Mouse (Mus musculus) large intestine, adult 2 months (tissue): Measurements from ENCODE around the gene Krtap3-1. TPM values are rescaled to one million over a fixed set of nuclear protein-coding genes. Genes with fewer than 3 reads are reported as not detected.
A peak's percentile ranks its signal among the peaks of the same experiment; 100 is the strongest.
"Not testable (repeated sequence)": the region's sequence is repeated elsewhere in the genome, so short reads cannot be mapped to it uniquely, and the experiment has no call there.

Experiments used
- DNase-seq: peaks from one replicate; pipeline ENCODE4 v3.0.0-alpha.2; 2012; ENCODE audit warnings: low read depth, low spot score
- WGBS: fragments of 180-500 bp; shearing (Covaris S2); methylation state at CpG from one replicate; pipeline ENCODE4 v1.1.7; 2018; 5-methylcytosine and 5-hydroxymethylcytosine counted together
- polyA plus RNA-seq: library from polyadenylated mRNA; depleted of rRNA; stranded (reverse); fragments of >200 nt; gene quantifications from 2 replicates; pipeline ENCODE4 v1.2.3, GENCODE M21; 2012; rRNA removed

The Krtap3-1 gene
- polyA plus RNA-seq: 0.30 and 0.55 TPM in 2 replicates

DNA sequence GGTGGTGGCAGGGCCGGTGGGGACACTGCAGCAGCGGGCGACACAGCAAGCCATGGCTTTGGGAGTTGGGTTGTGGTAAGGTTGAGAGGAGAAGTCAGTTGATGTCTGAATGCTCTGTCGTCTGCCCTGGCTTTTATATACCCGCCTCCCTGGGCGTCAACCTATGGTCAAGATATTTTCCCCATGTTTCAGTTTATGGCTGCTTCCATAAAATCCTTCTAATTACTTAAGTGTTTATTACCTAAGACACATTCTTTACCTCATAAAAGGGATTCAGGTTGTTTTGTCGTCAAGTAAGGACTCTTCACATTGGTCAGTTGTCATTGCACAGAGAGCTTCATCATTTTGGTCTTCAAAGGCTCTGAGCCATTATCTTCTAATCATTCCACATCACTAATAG is at the start of gene Krtap3-1:
Krtap3-1 (minus strand) TSS at position 101 of the 400 bp plus-strand sequence.
- peak; percentile 27 for DNase-seq
- WGBS: 40% methylated on average over 7 of the region's 7 CpGs

DNA sequence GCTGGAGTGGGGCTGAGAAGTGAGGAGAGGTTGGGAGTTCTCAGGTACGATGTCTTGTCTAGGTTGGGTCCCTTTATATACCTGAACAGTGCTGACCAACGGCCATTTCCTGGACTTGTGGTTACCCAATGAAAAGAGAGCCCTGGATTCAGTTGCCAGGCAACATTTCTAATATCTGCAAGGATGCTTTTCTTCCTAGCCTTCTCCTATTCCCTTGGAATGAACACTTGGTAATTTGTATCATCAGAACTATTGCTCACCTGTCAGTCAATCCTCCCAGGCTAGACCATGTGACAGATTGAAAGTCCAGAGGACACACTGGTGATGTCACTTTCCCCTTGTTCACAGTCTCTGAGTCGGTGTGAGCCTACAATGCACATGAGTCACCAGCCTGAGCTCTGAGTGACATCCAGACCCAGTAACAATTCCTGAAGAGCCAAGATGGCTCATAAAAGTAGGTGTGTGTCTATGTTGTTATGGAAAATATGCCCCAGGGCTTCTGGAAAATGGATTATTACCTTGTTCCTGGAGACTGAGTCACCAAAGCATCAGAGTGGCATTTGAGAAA is 48.5 kb upstream of the Krtap3-1 start, which contains the start of gene Krtap2-4:
Krtap2-4 (minus strand) TSS at position 51 of the 568 bp plus-strand sequence.
- DNase-seq: peak; percentile 31

DNA sequence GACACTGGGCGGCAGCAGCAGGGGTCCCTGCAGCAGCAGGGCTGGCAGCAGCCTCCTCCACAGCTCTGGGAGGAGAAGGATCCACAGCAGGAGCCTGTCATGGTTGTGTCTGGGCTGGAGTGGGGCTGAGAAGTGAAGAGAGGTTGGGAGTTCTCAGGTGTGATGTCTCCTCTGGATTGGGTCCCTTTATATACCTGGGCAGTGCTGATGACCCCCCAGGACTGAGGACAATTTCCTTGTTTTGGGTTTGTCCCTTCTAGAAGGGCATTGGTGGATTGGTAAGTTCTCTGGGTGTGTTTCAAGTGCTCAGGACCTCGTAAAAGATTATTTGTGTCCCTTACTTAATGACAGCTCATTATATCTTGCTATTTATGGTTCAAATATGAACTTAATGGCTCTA is 43.7 kb upstream of the Krtap3-1 start, which contains the start of gene Gm11937:
Gm11937 (minus strand) TSS at position 101 of the 400 bp plus-strand sequence.
- not testable (repeated sequence) for DNase-seq
- 44% methylated on average over 1 of the region's 2 CpGs for WGBS

More for the DNA sequence above, 48.5 kb upstream of the Krtap3-1 start, which contains the start of gene Krtap2-4:
- WGBS: 42% methylated on average over 3 of the region's 3 CpGs

DNA sequence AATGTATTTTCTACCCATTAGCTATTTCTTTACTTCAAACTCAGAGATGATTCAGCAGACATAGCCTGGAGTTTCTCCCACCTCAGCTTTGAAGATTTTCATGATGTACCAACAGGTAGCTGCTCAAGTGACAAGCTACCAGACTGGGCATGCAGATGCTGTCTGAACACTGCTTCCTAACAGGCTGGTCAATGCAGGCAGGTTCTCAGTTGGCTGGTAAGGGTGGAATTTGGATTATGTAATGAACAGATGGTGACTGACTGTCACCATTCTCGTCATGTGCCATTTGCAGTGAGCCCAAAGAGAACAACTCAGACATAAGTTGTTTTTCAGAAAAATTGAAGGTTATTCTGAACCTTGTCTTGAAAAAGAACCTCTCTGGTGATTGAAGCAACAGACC is 42.7 kb upstream of the Krtap3-1 start:
- DNase-seq: no peak
- WGBS: 76% methylated on average over 1 of the region's 1 CpGs

DNA sequence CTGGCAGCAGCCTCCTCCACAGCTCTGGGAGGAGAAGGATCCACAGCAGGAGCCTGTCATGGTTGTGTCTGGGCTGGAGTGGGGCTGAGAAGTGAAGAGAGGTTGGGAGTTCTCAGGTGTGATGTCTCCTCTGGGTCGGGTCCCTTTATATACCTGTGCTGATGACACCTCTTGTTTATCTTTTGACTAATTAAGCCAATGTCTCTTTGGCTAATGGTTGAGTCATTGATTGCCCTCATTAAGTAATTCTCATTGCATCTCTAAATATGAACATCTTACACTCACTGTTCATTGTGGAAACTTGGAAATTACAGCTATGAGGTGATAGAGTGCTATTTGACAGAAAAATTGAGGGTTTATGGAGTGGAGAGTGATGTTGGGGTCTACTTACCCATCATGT is 36.8 kb upstream of the Krtap3-1 start, which contains the start of gene Gm11938:
Gm11938 (minus strand) TSS at position 101 of the 400 bp plus-strand sequence.
- WGBS: 22% methylated on average over 1 of the region's 1 CpGs
- DNase-seq: not testable (repeated sequence)

DNA sequence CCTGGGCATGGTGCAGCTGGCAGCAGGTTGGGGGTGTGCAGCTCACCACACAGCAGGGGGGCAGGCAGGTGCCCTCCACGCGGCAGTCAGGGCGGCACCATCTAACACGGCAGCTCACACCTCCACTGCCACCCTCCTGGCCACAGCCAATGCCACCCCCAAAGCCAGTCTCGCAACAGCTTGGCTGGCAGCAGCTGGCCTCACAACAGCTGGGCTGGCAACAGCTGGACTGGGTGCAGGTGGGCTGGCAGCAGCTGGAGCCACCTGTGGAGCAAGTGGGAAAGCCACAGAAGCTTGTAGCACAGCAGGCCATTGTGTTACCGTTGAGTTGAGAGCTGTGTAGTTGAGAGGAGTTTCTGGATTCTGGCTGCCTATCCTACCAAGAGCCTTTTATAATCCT is 31.3 kb upstream of the Krtap3-1 start, which contains the start of gene Krtap9-3:
Krtap9-3 (minus strand) TSS at position 364 of the 400 bp plus-strand sequence.
- DNase-seq: not testable (repeated sequence)
- WGBS: 74% methylated on average over 6 of the region's 6 CpGs

DNA sequence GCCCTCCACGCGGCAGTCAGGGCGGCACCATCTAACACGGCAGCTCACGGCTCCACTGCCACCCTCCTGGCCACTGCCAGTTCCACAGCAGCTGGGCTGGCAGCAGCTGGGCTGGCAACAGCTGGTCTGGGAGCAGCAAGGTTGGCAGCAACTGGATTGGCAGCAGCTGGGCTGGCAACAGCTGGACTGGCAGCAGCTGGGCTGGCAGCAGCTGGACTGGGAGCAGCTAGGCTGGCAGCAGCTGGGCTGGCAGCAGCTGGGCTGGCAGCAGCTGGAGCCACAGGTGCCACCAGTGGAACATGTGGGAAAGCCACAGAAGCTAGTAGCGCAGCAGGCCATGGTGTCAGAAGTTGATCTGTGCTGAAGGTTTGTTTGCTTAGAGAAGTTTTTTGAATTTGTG is 24.6 kb upstream of the Krtap3-1 start, which contains the start of gene Krtap1-3:
Krtap1-3 (minus strand) TSS at position 359 of the 400 bp plus-strand sequence.
- 68% methylated on average over 6 of the region's 6 CpGs for WGBS

DNA sequence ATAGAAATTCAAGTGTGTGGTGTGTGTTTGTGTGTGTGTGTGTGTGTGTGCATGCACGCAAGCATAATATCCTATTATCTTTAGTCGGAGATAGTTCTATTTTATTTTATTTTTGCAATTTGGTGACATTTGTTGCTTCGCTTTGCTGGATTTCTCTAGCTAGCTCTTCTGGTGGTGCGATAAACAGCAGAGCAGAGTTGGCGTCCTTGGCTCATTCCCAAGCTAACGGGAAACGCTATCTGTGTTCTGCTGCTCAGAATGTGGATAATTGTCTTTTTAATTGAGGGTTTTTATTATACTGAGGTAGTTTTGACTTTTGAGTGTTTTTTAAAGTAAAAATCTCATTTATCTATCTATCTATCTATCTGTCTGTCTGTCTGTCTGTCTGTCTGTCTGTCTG is 18.7 kb upstream of the Krtap3-1 start:
- no peak for DNase-seq
- 78% methylated on average over 7 of the region's 7 CpGs for whole genome bisulfite sequencing

More for the DNA sequence above, 24.6 kb upstream of the Krtap3-1 start, which contains the start of gene Krtap1-3:
- DNase-seq: no peak

DNA sequence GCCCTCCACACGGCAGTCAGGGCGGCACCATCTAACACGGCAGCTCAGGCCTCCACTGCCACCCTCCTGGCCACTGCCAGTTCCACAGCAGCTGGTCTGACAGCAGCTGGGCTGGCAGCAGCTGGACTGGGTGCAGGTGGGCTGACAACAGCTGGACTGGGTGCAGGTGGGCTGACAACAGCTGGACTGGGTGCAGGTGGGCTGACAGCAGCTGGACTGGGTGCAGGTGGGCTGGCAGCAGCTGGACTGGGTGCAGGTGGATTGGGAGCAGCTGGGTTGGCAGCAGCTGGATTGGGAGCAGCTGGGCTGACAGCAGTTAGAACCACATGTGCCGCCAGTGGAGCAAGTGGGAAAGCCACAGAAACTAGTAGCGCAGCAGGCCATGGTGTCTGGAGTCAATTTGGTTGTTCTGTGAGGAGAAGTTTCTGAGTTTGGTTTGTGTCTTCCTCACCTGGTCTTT is 16.8 kb upstream of the Krtap3-1 start, which contains the start of gene Krtap1-4:
Krtap1-4 (minus strand) TSS at position 410 of the 460 bp plus-strand sequence.
- no peak for DNase-seq
- 68% methylated on average over 5 of the region's 5 CpGs for WGBS

DNA sequence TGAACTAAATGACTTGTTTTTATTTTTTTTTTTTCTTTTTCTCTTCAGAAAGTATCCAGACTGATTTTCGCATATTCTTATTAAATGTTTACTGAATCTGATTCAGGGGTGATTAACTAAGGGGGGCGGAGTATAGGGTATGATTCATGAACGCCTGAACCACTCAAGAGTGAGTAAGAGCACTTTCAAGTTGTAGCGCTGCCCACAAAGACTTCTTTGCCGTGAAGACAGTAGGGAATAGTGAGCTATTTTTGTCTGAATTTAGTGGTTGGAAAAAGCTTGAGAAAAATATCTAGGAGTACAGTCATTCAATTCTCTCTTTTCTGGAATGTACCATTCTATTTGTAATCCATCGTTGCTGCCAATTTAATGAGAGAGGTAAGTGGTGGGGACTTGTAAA is 15.1 kb upstream of the Krtap3-1 start:
- WGBS: 73% methylated on average over 6 of the region's 6 CpGs

DNA sequence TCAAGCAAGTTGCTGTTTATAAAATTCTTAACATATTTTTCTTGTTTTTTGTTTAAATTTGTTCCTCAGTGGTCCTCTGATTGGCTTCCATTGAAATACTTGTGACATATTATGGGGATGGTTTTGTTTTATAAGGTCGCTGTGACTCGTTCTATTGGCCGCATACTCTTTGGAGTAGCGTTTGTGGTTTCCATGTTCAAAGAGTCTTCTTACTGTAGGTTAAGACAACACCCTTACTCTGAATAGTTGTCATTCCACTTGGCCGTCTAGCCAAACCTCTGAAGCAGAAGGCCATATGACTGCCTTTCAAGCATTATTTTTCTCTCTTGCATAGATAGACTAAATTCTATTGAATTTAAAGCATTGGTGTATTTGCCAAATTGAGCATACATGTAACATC is 14.6 kb upstream of the Krtap3-1 start:
- WGBS: 82% methylated on average over 5 of the region's 5 CpGs
- DNase-seq: no peak

More for the DNA sequence above, 15.1 kb upstream of the Krtap3-1 start:
- no peak for DNase-seq

DNA sequence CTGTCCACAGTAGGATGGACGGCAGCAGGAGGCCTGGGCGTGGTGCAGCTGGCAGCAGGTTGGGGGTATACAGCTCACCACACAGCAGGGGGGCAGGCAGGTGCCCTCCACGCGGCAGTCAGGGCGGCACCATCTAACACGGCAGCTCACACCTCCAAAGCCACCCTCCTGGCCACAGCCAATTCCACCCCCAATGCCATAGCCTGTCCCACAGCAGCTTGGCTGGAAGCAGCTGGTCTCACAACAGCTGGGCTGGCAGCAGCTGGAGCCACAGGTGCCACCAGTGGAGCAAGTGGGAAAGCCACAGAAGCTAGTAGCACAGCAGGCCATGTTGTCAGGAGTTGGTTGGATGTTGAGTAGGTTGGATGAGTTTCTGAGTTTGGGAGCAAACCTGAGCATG is 14.2 kb upstream of the Krtap3-1 start, which contains the start of gene Krtap1-5:
Krtap1-5 (minus strand) TSS at position 381 of the 400 bp plus-strand sequence.
- DNase-seq: no peak
- WGBS: 80% methylated on average over 6 of the region's 6 CpGs

DNA sequence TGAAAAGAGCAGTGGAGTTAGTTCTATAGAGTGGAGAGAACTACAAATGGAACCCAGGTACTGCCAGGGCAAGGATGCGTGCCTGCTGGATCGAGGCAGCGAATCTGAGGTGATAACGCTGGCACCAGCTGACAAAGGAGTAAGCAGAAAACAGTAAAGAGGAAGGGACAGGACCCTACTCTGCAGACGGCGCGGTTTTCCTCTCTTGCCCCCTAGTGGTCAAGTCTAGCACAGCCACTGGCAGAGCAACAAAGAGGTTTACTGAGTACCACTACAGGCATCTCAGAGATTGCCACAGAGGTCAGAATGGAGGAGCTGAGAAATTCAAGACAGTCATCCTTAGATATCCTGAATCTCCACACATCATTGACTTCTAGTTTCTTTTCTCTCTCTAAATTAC is 7.7 kb upstream of the Krtap3-1 start:
- WGBS: 2% methylated on average over 7 of the region's 7 CpGs
- DNase-seq: peak; percentile 33

DNA sequence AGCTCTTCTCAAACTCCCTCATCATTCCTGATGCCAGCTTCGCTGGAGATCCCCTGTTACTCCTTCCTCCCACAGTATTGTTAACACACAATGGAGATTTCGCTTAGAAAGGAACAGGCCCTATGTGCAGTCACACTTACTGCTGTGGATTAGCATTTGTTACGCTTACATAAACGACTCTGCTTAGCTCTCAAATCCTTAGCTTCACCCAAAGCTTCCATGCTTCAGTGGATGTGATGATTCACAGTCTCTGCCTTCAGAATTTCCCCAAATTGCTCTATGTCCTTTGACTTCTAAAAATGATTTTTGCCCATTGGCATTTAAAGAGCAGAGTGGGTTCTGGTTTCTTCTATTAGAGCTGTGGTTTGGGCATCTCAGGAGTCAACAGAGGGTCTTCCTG is 6.7 kb upstream of the Krtap3-1 start:
- no peak for DNase-seq
- 72% methylated on average over 4 of the region's 4 CpGs for WGBS

DNA sequence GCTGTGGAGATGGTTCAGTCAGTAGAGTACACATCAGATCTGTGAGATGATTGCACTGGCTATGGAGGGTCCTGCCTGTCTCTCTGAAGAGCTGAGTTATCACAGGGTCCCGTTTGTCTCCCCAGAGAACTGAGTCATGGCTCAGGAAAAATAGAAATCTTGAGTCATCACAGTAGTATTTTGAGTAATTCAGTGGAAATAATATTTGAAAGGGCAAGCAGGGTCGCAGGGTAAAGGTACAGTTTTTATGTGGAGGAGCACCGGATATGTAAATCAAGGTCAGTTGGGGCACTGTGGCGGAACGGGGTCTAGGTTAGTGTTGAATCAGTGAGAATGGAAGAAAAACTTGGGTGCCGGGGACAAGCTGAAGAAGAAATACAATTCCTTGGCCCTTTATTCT is 3.9 kb downstream of the Krtap3-1 start:
- DNase-seq: no peak
- 82% methylated on average over 6 of the region's 6 CpGs for WGBS

DNA sequence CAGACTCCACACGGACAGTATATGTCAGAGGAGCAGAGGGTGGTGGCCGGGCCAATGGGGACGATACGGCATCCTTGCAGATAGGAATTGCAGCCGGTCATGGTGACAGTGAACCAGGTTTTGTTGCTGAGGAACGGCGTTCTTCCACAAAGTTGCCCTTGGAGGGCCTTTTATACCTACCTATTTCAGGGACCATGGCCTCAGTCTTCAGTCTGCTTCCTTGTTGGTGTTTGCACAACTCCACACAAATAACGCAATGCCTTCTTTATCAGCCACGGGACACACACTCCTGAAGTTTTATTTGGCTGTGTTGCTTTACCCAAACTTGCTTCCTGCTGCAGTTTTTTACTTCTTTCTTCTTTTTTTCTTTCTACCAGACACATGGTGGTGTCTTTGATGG is 7.1 kb downstream of the Krtap3-1 start, which contains the start of gene Gm11939:
Gm11939 (minus strand) TSS at position 101 of the 400 bp plus-strand sequence.
- 39% methylated on average over 9 of the region's 9 CpGs for WGBS
- DNase-seq: no peak

DNA sequence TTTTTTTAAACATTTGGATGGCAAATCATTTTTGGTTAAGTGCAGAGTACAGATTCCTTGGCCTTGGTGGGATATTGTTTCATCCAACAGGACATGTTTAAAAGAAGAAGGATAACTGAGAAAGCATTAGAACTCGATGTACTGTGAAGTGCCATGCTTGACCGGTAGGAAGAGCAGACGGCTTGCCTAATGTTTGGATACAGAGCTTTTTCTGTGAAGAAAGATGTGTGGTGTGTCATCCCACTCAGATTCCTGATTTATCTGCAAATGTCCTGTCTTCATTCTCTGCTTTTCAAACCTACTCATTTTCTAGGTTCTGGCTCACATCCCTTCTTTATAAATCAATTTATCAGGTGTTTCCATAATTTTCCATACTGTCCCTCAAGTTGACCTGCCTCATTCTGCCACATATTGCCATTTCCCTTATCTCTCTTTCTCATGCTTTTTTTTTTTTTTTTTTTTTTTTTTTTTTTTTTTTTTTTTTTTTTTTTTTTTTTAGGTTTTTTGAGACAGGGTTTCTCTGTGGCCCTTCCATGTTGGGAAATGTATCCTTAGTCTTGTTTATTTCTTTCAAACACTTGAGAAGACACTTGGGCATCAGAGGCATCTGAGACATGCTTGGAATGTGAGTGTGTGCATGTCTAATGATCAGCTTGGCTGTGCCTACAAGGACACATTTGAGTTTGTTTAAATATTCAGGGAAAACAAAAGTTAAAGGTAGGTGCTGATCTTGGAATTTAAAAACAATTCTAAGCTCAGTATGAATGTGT is 8.3 kb downstream of the Krtap3-1 start:
- 81% methylated on average over 3 of the region's 3 CpGs for WGBS
- no peak for DNase-seq

DNA sequence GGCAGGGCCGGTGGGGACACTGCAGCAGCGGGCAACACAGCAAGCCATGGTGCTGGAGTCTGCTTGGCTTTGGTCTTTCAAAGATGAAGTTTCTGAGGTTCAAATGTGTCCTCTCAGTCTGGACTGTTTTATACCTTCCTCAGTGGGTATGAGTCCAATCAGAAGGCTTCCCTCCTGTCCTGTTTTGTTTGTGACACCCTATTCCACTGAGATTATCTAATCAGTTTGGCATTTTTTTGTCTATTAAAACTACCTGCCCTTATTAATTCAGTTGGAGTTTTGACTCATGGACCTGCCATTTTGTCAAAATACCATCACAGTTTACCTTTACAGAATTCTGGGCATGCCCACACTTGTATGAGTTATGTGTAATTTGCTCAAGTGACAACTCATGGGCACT is 9.7 kb downstream of the Krtap3-1 start, which contains the start of gene Krtap3-2:
Krtap3-2 (minus strand) TSS at position 101 of the 400 bp plus-strand sequence.
- WGBS: 100% methylated on average over 2 of the region's 2 CpGs
- no peak for DNase-seq

DNA sequence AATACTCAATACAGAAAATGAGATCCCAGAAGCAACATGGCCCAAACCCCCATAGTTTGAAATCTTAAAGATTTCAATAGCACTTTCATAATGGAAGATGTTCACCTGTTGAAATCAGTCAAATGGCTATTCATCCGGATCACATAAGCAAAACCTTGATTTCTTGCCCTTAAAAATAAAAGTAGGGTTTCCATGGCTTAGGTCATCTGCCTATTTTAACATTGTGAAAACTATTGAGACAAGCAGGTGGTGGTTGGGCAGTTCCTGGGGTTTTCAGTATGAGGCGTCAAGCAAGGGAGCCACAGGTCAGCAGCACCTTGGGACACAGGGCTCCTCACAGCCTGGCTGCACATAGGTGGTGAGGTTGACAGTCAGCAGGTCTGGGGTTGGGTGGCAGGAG is 10.2 kb downstream of the Krtap3-1 start:
- no peak for DNase-seq
- WGBS: 89% methylated on average over 2 of the region's 2 CpGs

DNA sequence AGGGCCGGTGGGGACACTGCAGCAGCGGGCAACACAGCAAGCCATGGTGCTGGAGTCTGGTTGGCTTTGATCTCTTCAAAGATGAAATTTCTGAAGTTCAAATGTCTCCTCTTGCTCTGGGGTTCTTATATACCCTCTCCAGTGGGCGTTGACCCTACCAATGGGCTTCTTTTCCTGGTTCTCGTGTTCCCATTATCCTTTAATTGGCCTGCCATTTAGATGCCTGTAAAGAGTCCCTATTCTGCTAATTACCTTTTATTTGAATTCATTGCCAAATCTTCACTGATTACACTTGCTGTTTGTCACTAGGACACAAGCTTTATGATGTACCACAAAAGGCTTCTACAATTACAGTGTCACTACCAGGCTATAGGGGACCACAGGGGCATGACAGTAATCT is 15.7 kb downstream of the Krtap3-1 start, which contains the start of gene Krtap3-3:
Krtap3-3 (minus strand) TSS at position 101 of the 400 bp plus-strand sequence.
- 62% methylated on average over 4 of the region's 4 CpGs for WGBS
- DNase-seq: no peak
